In genomic region chr8:12381111-12381510, GRCm38 (mm10) we compare ENCODE assay signal across 24 mouse cellular contexts. TPM values are rescaled to one million over a fixed set of nuclear protein-coding genes. Genes with fewer than 3 reads are reported as not detected.
"Had no signal": no experiment of that assay in that cellular context is flagged by ENCODE, and none has a peak within 500 bp of the region (broad histone marks: within the 10 kb centered on the region; RNA-seq: fewer than 3 reads in every experiment).

No protein-coding gene starts in this region.

- H3K4me3 ChIP-seq: lung, embryonic 15.5 days; megakaryocyte, embryonic 14.5 days; midbrain, embryonic 12.5 days; neural tube, embryonic 12.5 days had no signal

- H3K9me3 ChIP-seq: lung, embryonic 15.5 days; megakaryocyte, embryonic 14.5 days; midbrain, embryonic 12.5 days; neural tube, embryonic 12.5 days had no signal

- H3K9ac ChIP-seq: liver, postnatal 0 days; lung, embryonic 15.5 days; midbrain, embryonic 12.5 days; neural tube, embryonic 12.5 days had no signal

- H3K36me3 ChIP-seq: lung, embryonic 15.5 days; midbrain, embryonic 12.5 days; neural tube, embryonic 12.5 days had no signal

- H3K4me2 ChIP-seq: lung, embryonic 15.5 days; midbrain, embryonic 12.5 days; neural tube, embryonic 12.5 days had no signal

- ATAC-seq: liver, postnatal 0 days; lung, postnatal 0 days had no signal

- H3K27ac ChIP-seq: lung, embryonic 15.5 days; macrophage; midbrain, embryonic 12.5 days; neural tube, embryonic 12.5 days had no signal

- DNase-seq: liver, postnatal 0 days; lung, adult 2 months; lung, postnatal 14 days; lung, postnatal 36 days; midbrain, embryonic 14.5 days; right cerebral cortex, postnatal 25 days; right cerebral cortex, postnatal 4 days; spleen, adult 18-20 months; thymus, adult 18-20 months; thymus, postnatal 14 days; thymus, postnatal 36 days had no signal

RNA-seq across cellular contexts. Expression of gene Sox1, which starts 14.0 kb away (rescaled TPM):
- total RNA-seq: megakaryocyte progenitor cell, adult 5-6 weeks; monocyte, adult 5-6 weeks; neutrophil, adult 5-6 weeks had no signal
- polyA plus RNA-seq: liver, postnatal 0 days; lung, adult 2 months; lung, embryonic 15.5 days; lung, postnatal 0 days; macrophage; small intestine, adult 2 months; stomach, embryonic 14.5 days; stomach, embryonic 16.5 days; thymus, postnatal 0 days had no signal
